ENCODE assay signal across 11 mouse cellular contexts in genomic region chr4:141454581-141455350, GRCm38 (mm10). TPM values are rescaled to one million over a fixed set of nuclear protein-coding genes. Genes with fewer than 3 reads are reported as not detected.
A peak's percentile ranks its signal among the peaks of the same experiment; 100 is the strongest.
DNase-seq lines count a peak whose midpoint lies in the region; ATAC-seq lines count a peak whose summit lies in the region.
"Had no signal": no experiment of that assay in that cellular context is flagged by ENCODE, and none has a peak within 500 bp of the region (broad histone marks: within the 10 kb centered on the region; RNA-seq: fewer than 3 reads in every experiment).

No protein-coding gene starts in this region.

- no peak for ATAC-seq in neural tube, embryonic 15.5 days (ENCODE audit: low FRiP score)
- ATAC-seq: intestine, embryonic 16.5 days; midbrain, embryonic 15.5 days; Patski had no signal

- DNase-seq in frontal cortex, postnatal 36 days (ENCODE audit: low spot score in 2 of 2) = peak; percentile 55 to 61
- DNase-seq in frontal cortex, postnatal 14 days (ENCODE audit: low spot score in 2 of 2) = no peak
- DNase-seq in 3134 (ENCODE audit: extremely low read depth, insufficient read length, low spot score) = peak; percentile 65
- DNase-seq in Muller cell, postnatal 12 days (ENCODE audit: inconsistent ontology term) = peak; percentile 43
- no peak for DNase-seq in embryo, embryonic 10 days (ENCODE audit: low spot score)
- no peak for DNase-seq in embryo, embryonic 11 days

- H3K36me3 ChIP-seq in megakaryocyte, embryonic 14.5 days (replicated peaks; ENCODE audit: low read length) = peaks cover 56% of the 10 kb centered on the region
- H3K36me3 ChIP-seq in neural tube, embryonic 15.5 days = peaks cover 34% of the 10 kb centered on the region

- peak overlapping the region; percentile 87 for H3K4me3 ChIP-seq in megakaryocyte, embryonic 14.5 days (replicated peaks)
- no peak overlapping the region for H3K4me3 ChIP-seq in neural tube, embryonic 15.5 days (replicated peaks)
- H3K4me3 ChIP-seq: midbrain, embryonic 15.5 days had no signal

- H3K4me1 ChIP-seq in megakaryocyte, embryonic 14.5 days = peaks cover 78% of the 10 kb centered on the region
- peaks cover 17% of the 10 kb centered on the region; the same call in 1 of the 2 replicates for H3K4me1 ChIP-seq in neural tube, embryonic 15.5 days

- no peak overlapping the region for H3K27ac ChIP-seq in neural tube, embryonic 15.5 days (replicated peaks)
- H3K27ac ChIP-seq: midbrain, embryonic 15.5 days had no signal

- no peak overlapping the region for H3K4me2 ChIP-seq in neural tube, embryonic 15.5 days
- H3K4me2 ChIP-seq: midbrain, embryonic 15.5 days had no signal

- no peaks in the 10 kb centered on the region for H3K9me3 ChIP-seq in megakaryocyte, embryonic 14.5 days
- no peaks in the 10 kb centered on the region for H3K9me3 ChIP-seq in neural tube, embryonic 15.5 days (replicated peaks)
- H3K9me3 ChIP-seq: midbrain, embryonic 15.5 days had no signal

- H3K27me3 ChIP-seq in megakaryocyte, embryonic 14.5 days (replicated peaks) = no peaks in the 10 kb centered on the region
- H3K27me3 ChIP-seq in neural tube, embryonic 15.5 days (replicated peaks) = no peaks in the 10 kb centered on the region
- H3K27me3 ChIP-seq: midbrain, embryonic 15.5 days; Patski had no signal

- H3K9ac ChIP-seq in neural tube, embryonic 15.5 days (replicated peaks) = no peak overlapping the region
- H3K9ac ChIP-seq: midbrain, embryonic 15.5 days had no signal

- 80% methylated on average over 14 of the region's 14 CpGs for WGBS in neural tube, embryonic 15.5 days

RNA-seq across cellular contexts. Expression of gene Zbtb17, which starts 10.3 kb away (rescaled TPM):
- 32.4 and 41.2 TPM in 2 replicates for polyA plus RNA-seq in megakaryocyte, embryonic 14.5 days (2012; ENCODE audit: insufficient read depth, low replicate concordance)
- 34.8 and 34.9 TPM in 2 replicates for polyA plus RNA-seq in neural tube, embryonic 15.5 days (2015; fragmentation: Nextera tagmentation; extraction: Ambion mirVana)

RNA-seq across cellular contexts. Expression of gene Srarp, which starts 18.9 kb away (rescaled TPM):
- polyA plus RNA-seq in megakaryocyte, embryonic 14.5 days (2012; ENCODE audit: insufficient read depth, low replicate concordance) = not detected in 2 replicates
- 0.27 and 0.58 TPM in 2 replicates for polyA plus RNA-seq in neural tube, embryonic 15.5 days (2015; fragmentation: Nextera tagmentation; extraction: Ambion mirVana)
- polyA plus RNA-seq: intestine, embryonic 16.5 days had no signal

RNA-seq across cellular contexts. Expression of gene Hspb7, which starts 34.2 kb away (rescaled TPM):
- not detected in 2 replicates for polyA plus RNA-seq in megakaryocyte, embryonic 14.5 days (2012; ENCODE audit: insufficient read depth, low replicate concordance)
- polyA plus RNA-seq in neural tube, embryonic 15.5 days (2015; fragmentation: Nextera tagmentation; extraction: Ambion mirVana) = 0.31 and 1.0 TPM in 2 replicates
- polyA plus RNA-seq: midbrain, embryonic 15.5 days had no signal

RNA-seq across cellular contexts. Expression of gene Clcnkb, which starts 39.0 kb away (rescaled TPM):
- not detected in 2 replicates for polyA plus RNA-seq in megakaryocyte, embryonic 14.5 days (2012; ENCODE audit: insufficient read depth, low replicate concordance)
- polyA plus RNA-seq in neural tube, embryonic 15.5 days (2015; fragmentation: Nextera tagmentation; extraction: Ambion mirVana) = 0.27 TPM in 1 of 2 replicates, not detected in the other
- polyA plus RNA-seq: midbrain, embryonic 15.5 days had no signal

RNA-seq across cellular contexts. Expression of gene Clcnka, which starts 56.2 kb away (rescaled TPM):
- not detected in 2 replicates for polyA plus RNA-seq in megakaryocyte, embryonic 14.5 days (2012; ENCODE audit: insufficient read depth, low replicate concordance)
- polyA plus RNA-seq in neural tube, embryonic 15.5 days (2015; fragmentation: Nextera tagmentation; extraction: Ambion mirVana) = 0.33 TPM in 1 of 2 replicates, not detected in the other
- polyA plus RNA-seq: midbrain, embryonic 15.5 days had no signal

Comparison
In these comparisons a context has a peak if more than half of its experiments do, and no peak if none do; other contexts are left out.
1. DNase-seq: peak in frontal cortex, postnatal 36 days (2 of 2), 3134 (single experiment) and Muller cell, postnatal 12 days (single experiment); none in frontal cortex, postnatal 14 days (0 of 2), embryo, embryonic 10 days (single experiment) and embryo, embryonic 11 days (single experiment).